13 mouse cellular contexts compared by ENCODE assay signal in the genomic region with DNA sequence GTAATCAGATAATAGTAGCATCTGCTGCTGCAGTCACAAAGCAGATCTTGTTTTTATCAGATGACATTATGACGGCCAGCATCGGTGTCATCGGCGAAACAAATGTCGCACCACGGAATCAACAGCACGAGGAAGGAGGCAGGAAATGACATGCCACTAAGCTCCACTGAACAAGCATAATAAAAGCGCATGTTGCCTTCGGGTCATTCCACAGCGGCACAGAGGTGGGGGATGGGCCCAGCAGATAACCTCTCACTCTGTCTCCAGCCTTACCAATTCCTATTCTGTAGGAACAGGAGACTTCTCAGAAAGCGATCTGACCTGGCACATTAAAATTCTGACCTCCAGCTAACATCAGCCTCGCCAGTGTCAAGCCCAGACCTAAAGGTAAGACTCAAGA.
A peak's percentile ranks its signal among the peaks of the same experiment; 100 is the strongest.
DNase-seq lines count a peak whose midpoint lies in the region; ATAC-seq and TF ChIP-seq lines count a peak whose summit lies in the region.
"Had no signal": no experiment of that assay in that cellular context is flagged by ENCODE, and none has a peak within 500 bp of the region (broad histone marks: within the 10 kb centered on the region; RNA-seq: fewer than 3 reads in every experiment).

No protein-coding gene starts in this region.

- H3K4me2 ChIP-seq in midbrain, embryonic 11.5 days, result no peak overlapping the region
- H3K4me2 ChIP-seq in hindbrain, postnatal 0 days (ENCODE audit: low read depth, low read length), result no peak overlapping the region
- H3K4me2 ChIP-seq in liver, postnatal 0 days (ENCODE audit: low read depth, low read length), result no peak overlapping the region
- H3K4me2 ChIP-seq: heart, embryonic 15.5 days; neural tube, embryonic 13.5 days had no signal

- no peaks in the 10 kb centered on the region for H3K9me3 ChIP-seq in midbrain, embryonic 11.5 days (ENCODE audit: control insufficient read depth, low read length)
- no peaks in the 10 kb centered on the region; the same call in 1 of the 2 replicates for H3K9me3 ChIP-seq in midbrain, embryonic 10.5 days (replicated peaks)
- no peaks in the 10 kb centered on the region for H3K9me3 ChIP-seq in hindbrain, postnatal 0 days (ENCODE audit: low read length)
- H3K9me3 ChIP-seq in liver, postnatal 0 days (ENCODE audit: low read length), result no peaks in the 10 kb centered on the region
- H3K9me3 ChIP-seq: heart, embryonic 15.5 days; neural tube, embryonic 13.5 days had no signal

- WGBS in midbrain, embryonic 11.5 days, result 83% methylated on average over 12 of the region's 12 CpGs
- WGBS in midbrain, embryonic 10.5 days, result 87% methylated on average over 12 of the region's 12 CpGs
- WGBS in hindbrain, postnatal 0 days, result 69% methylated on average over 12 of the region's 12 CpGs
- 81% methylated on average over 12 of the region's 12 CpGs for WGBS in liver, postnatal 0 days (ENCODE audit: insufficient replicate concordance)

- 0 out of 2 replicates have a peak, but pooled peaks have one; percentile 54 for ATAC-seq in midbrain, embryonic 11.5 days (ENCODE audit: low FRiP score)
- 0 out of 2 replicates have a peak, but pooled peaks have one; percentile 29 for ATAC-seq in hindbrain, postnatal 0 days
- ATAC-seq in liver, postnatal 0 days, result no peak

- no peak overlapping the region for H3K27ac ChIP-seq in midbrain, embryonic 11.5 days (ENCODE audit: low read depth, low read length)
- no peak overlapping the region for H3K27ac ChIP-seq in midbrain, embryonic 10.5 days (replicated peaks)
- H3K27ac ChIP-seq in hindbrain, postnatal 0 days, result no peak overlapping the region
- H3K27ac ChIP-seq in liver, postnatal 0 days (ENCODE audit: low read depth), result no peak overlapping the region
- H3K27ac ChIP-seq: heart, embryonic 15.5 days; kidney, postnatal 0 days; neural tube, embryonic 13.5 days had no signal

- no peaks in the 10 kb centered on the region for H3K27me3 ChIP-seq in midbrain, embryonic 11.5 days (ENCODE audit: control insufficient read depth, insufficient read depth, low read length)
- no peaks in the 10 kb centered on the region for H3K27me3 ChIP-seq in midbrain, embryonic 10.5 days (ENCODE audit: low read depth, poor library complexity, severe bottlenecking)
- H3K27me3 ChIP-seq in hindbrain, postnatal 0 days (ENCODE audit: insufficient read depth, low read length), result no peaks in the 10 kb centered on the region
- no peaks in the 10 kb centered on the region for H3K27me3 ChIP-seq in liver, postnatal 0 days (ENCODE audit: insufficient read depth, low read length)
- H3K27me3 ChIP-seq: heart, embryonic 15.5 days; neural tube, embryonic 13.5 days had no signal

- H3K9ac ChIP-seq in midbrain, embryonic 11.5 days (ENCODE audit: low read length), result no peak overlapping the region
- H3K9ac ChIP-seq in hindbrain, postnatal 0 days (replicated peaks; ENCODE audit: low read length), result no peak overlapping the region
- no peak overlapping the region for H3K9ac ChIP-seq in liver, postnatal 0 days (replicated peaks)
- H3K9ac ChIP-seq: heart, embryonic 15.5 days; neural tube, embryonic 13.5 days had no signal

- H3K36me3 ChIP-seq in midbrain, embryonic 11.5 days (ENCODE audit: control insufficient read depth, insufficient read depth, low read length), result no peaks in the 10 kb centered on the region
- no peaks in the 10 kb centered on the region for H3K36me3 ChIP-seq in midbrain, embryonic 10.5 days
- H3K36me3 ChIP-seq in hindbrain, postnatal 0 days (ENCODE audit: insufficient read depth, low read length), result no peaks in the 10 kb centered on the region
- no peaks in the 10 kb centered on the region for H3K36me3 ChIP-seq in liver, postnatal 0 days (replicated peaks; ENCODE audit: insufficient read depth, low read length)
- H3K36me3 ChIP-seq: heart, embryonic 15.5 days; neural tube, embryonic 13.5 days had no signal

- DNase-seq in cerebellum, postnatal 14 days, result peak; percentile 22 to 28
- DNase-seq in cerebellum, adult 11 months, result no peak
- DNase-seq in midbrain, embryonic 11.5 days (ENCODE audit: low spot score, missing footprints), result no peak
- DNase-seq in midbrain, embryonic 10.5 days (ENCODE audit: low spot score), result no peak
- peak; percentile 11 for DNase-seq in hindbrain, postnatal 0 days (ENCODE audit: low spot score)
- peak; percentile 3 for DNase-seq in retina, postnatal 7 days (ENCODE audit: low read depth, low spot score)
- no peak for DNase-seq in lung, postnatal 25 days (ENCODE audit: low spot score)
- no peak for DNase-seq in liver, postnatal 0 days
- DNase-seq: cerebellum, adult 9-10 months; spleen, adult 18-20 months had no signal

- no peak overlapping the region for H3K4me3 ChIP-seq in midbrain, embryonic 11.5 days (ENCODE audit: low read depth, low read length)
- H3K4me3 ChIP-seq in midbrain, embryonic 10.5 days, result no peak overlapping the region
- H3K4me3 ChIP-seq in hindbrain, postnatal 0 days (ENCODE audit: low read length), result no peak overlapping the region
- no peak overlapping the region for H3K4me3 ChIP-seq in liver, postnatal 0 days (ENCODE audit: low read depth, low read length)
- H3K4me3 ChIP-seq: heart, embryonic 15.5 days; neural tube, embryonic 13.5 days had no signal

- TF ChIP-seq CTCF in hindbrain, postnatal 0 days (IDR thresholded peaks at IDR 0.05; ENCODE audit: low read depth), result no peak
- no peak for TF ChIP-seq CTCF in liver, postnatal 0 days (IDR thresholded peaks at IDR 0.05; ENCODE audit: low read depth)

- H3K4me1 ChIP-seq in midbrain, embryonic 11.5 days (ENCODE audit: control insufficient read depth, insufficient read depth, low read length), result no peaks in the 10 kb centered on the region
- no peaks in the 10 kb centered on the region for H3K4me1 ChIP-seq in midbrain, embryonic 10.5 days
- no peaks in the 10 kb centered on the region for H3K4me1 ChIP-seq in hindbrain, postnatal 0 days (ENCODE audit: insufficient read depth, low read length)
- no peaks in the 10 kb centered on the region for H3K4me1 ChIP-seq in liver, postnatal 0 days (ENCODE audit: insufficient read depth)
- H3K4me1 ChIP-seq: heart, embryonic 15.5 days; neural tube, embryonic 13.5 days had no signal

- no peak for TF ChIP-seq EP300 in liver, postnatal 0 days (IDR thresholded peaks at IDR 0.05; ENCODE audit: low read depth)

Comparison
In these comparisons a context has a peak if more than half of its experiments do, and no peak if none do; other contexts are left out.
1. DNase-seq: peak in cerebellum, postnatal 14 days (2 of 2), hindbrain, postnatal 0 days (single experiment) and retina, postnatal 7 days (single experiment); none in cerebellum, adult 11 months (single experiment), midbrain, embryonic 11.5 days (single experiment), midbrain, embryonic 10.5 days (single experiment), lung, postnatal 25 days (single experiment) and liver, postnatal 0 days (single experiment).